Mouse (Mus musculus): Measurements from ENCODE around the gene Pla2g12b.

- TF ChIP-seq POLR2A (IDR thresholded peaks at IDR 0.05; ENCODE audit: borderline replicate concordance, extremely low read depth, low read depth, low read length) (no peak), CTCF (IDR thresholded peaks at IDR 0.05; ENCODE audit: insufficient read depth, low read length) (no peak)
Measured at GRCm38 (mm10) chr10:59402899-59403792, at the start of gene Pla2g12b.
